Mouse (Mus musculus): ENCODE measurements around the gene Dnajc7. TPM values are rescaled to one million over a fixed set of nuclear protein-coding genes. Genes with fewer than 3 reads are reported as not detected.

The Dnajc7 gene
- polyA plus RNA-seq, 1 experiment = 177 TPM

DNA sequence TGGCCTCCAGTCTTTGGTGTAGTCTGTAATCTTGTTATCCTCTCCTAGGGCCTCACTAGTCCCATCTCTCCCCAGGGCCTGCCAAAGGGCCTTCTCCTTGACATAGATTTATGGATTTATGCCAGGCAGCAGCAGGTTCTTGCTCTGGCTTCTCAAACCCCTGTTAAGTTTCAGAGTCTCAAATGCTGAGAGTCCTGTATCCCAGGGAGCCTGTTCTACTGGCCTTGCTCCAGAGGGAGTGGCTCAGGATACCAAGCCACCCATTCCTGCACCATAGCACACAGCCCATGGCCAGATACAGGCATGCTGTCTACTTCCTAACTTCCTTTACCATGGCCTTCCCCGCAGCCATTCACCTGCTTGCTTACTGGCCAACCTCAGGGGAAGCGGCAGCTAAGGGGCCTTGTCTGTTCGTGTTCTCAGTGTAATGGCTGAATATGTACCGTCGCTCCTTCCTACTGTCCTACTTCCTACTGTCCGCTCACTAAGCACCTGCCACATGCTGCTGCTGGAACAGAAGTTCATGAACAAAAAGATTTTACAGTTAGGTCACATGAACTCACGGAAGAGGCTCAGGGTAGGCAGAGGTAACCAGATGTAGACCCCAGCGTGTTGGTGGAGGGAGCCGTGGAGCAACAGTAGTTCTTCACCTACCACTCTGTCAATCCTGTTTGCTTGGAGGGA lies 40.7 kb downstream of the Dnajc7 start:
- no peak overlapping the region for H3K27ac ChIP-seq (ENCODE audit: insufficient read depth, low read length)
- H3K27me3 ChIP-seq (ENCODE audit: control insufficient read depth, insufficient read depth, low read length) = no peaks in the 10 kb centered on the region
- TF ChIP-seq CTCF (IDR thresholded peaks at IDR 0.05; ENCODE audit: borderline replicate concordance, insufficient read depth, low read depth, low read length) (no peak), POLR2A (IDR thresholded peaks at IDR 0.05; ENCODE audit: borderline replicate concordance, insufficient read depth, low read length) (no peak)
- H3K4me3 ChIP-seq (replicated peaks; ENCODE audit: insufficient read depth, low read depth, low read length) = no peak overlapping the region
- 84% methylated on average over 9 of the region's 9 CpGs for WGBS
- peaks cover 4% of the 10 kb centered on the region; the same call in 1 of the 2 replicates for H3K4me1 ChIP-seq (ENCODE audit: control insufficient read depth, insufficient read depth, low read length)
- DNase-seq = no peak

DNA sequence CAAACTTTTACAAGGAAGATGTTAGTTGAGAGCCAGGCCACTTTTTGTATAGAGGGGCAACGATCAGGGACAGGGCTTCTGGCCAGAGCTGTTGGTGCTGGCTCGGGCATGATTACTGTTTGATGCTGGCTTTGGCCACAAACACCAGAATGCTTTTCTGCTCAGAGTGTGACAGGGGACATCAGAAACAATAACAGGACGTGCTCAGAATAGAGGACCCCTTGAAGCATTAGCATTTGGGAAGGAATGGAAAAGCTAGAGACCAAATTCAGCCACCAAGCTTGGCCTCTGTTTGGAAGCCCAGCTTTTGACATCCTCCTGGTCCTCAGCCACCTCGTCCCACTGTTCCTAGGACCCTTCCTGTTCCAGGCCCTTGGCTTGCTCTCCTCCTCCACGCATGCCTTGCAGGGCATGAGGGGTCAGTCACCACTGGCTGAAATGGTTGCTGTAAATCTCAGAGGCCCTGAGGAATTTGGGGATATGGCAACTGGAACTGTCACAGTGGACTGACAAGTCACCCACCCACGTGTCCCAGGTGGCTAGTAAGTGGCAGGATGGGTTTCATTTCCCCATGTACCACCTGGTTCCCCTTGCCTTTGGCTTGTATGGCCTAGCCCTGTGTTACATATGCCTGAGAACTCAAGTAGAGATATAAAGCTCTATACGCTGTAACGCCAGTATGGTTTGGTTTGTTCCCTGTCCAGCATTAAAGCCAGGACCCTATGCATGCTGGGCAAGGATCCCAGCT lies 41.9 kb downstream of the Dnajc7 start:
- whole genome bisulfite sequencing = 56% methylated on average over 8 of the region's 8 CpGs
- peak in 1 of 2 experiments; percentile 39 for DNase-seq
- no peak for TF ChIP-seq CTCF (IDR thresholded peaks at IDR 0.05; ENCODE audit: borderline replicate concordance, insufficient read depth, low read depth, low read length)
- no peak for TF ChIP-seq POLR2A (IDR thresholded peaks at IDR 0.05; ENCODE audit: borderline replicate concordance, insufficient read depth, low read length)

DNA sequence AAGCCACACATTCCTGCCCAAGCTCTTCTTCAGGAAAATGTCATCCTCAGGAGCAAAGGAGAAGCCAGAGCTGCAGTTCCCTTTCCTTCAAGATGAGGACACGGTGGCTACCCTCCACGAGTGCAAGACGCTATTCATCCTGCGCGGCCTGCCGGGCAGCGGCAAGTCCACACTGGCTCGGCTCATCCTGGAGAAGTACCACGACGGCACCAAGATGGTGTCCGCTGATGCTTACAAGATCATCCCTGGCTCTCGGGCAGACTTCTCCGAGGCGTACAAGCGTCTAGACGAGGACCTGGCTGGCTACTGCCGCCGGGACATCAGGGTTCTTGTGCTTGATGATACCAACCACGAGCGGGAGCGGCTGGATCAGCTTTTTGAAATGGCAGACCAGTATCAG lies 43.7 kb downstream of the Dnajc7 start:
- WGBS = 62% methylated on average over 21 of the region's 21 CpGs
- Histone ChIP-seq H3K4me1 (ENCODE audit: control insufficient read depth, insufficient read depth, low read length) (peaks cover 4% of the 10 kb centered on the region; the same call in 1 of the 2 replicates), H3K27ac (ENCODE audit: insufficient read depth, low read length) (no peak overlapping the region), H3K4me3 (replicated peaks; ENCODE audit: insufficient read depth, low read depth, low read length) (no peak overlapping the region), H3K27me3 (ENCODE audit: control insufficient read depth, insufficient read depth, low read length) (no peaks in the 10 kb centered on the region)
- TF ChIP-seq CTCF (IDR thresholded peaks at IDR 0.05; ENCODE audit: borderline replicate concordance, insufficient read depth, low read depth, low read length) = no peak
- TF ChIP-seq POLR2A (IDR thresholded peaks at IDR 0.05; ENCODE audit: borderline replicate concordance, insufficient read depth, low read length) = no peak
- DNase-seq = no peak

More for the DNA sequence above, 41.9 kb downstream of the Dnajc7 start:
- Histone ChIP-seq H3K27me3 (ENCODE audit: control insufficient read depth, insufficient read depth, low read length) (no peaks in the 10 kb centered on the region), H3K4me3 (replicated peaks; ENCODE audit: insufficient read depth, low read depth, low read length) (peak overlapping the region; percentile 29), H3K4me1 (ENCODE audit: control insufficient read depth, insufficient read depth, low read length) (peaks cover 4% of the 10 kb centered on the region; the same call in 1 of the 2 replicates), H3K27ac (ENCODE audit: insufficient read depth, low read length) (peak overlapping the region; percentile 2; the same call in 1 of the 2 replicates)

DNA sequence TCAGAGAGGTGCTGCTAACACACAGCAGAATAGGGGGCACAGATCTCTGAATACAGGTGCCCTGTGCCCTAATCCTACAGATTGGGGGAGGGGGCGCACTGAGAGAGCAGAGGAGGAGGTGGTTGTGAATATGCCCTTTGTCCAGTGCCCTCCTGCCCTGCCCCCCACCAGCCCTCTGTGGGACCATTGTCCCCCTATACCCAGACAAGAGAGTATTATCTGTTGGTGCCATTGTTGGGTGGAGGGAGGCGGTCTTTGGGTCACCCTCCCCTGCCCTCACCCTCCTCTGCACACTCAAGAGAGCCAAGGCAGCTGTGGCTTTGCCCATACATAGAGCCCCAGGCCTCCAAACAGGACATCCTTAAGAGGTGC lies 44.5 kb downstream of the Dnajc7 start:
- Histone ChIP-seq H3K27me3 (ENCODE audit: control insufficient read depth, insufficient read depth, low read length) (no peaks in the 10 kb centered on the region), H3K4me3 (replicated peaks; ENCODE audit: insufficient read depth, low read depth, low read length) (peak overlapping the region; percentile 84), H3K27ac (ENCODE audit: insufficient read depth, low read length) (peak overlapping the region; percentile 60; the same call in 1 of the 2 replicates), H3K4me1 (ENCODE audit: control insufficient read depth, insufficient read depth, low read length) (peaks cover 4% of the 10 kb centered on the region)
- no peak for TF ChIP-seq POLR2A (IDR thresholded peaks at IDR 0.05; ENCODE audit: borderline replicate concordance, insufficient read depth, low read length)
- whole genome bisulfite sequencing = 42% methylated on average over 2 of the region's 2 CpGs
- DNase-seq = peak in 1 of 2 experiments; percentile 58

DNA sequence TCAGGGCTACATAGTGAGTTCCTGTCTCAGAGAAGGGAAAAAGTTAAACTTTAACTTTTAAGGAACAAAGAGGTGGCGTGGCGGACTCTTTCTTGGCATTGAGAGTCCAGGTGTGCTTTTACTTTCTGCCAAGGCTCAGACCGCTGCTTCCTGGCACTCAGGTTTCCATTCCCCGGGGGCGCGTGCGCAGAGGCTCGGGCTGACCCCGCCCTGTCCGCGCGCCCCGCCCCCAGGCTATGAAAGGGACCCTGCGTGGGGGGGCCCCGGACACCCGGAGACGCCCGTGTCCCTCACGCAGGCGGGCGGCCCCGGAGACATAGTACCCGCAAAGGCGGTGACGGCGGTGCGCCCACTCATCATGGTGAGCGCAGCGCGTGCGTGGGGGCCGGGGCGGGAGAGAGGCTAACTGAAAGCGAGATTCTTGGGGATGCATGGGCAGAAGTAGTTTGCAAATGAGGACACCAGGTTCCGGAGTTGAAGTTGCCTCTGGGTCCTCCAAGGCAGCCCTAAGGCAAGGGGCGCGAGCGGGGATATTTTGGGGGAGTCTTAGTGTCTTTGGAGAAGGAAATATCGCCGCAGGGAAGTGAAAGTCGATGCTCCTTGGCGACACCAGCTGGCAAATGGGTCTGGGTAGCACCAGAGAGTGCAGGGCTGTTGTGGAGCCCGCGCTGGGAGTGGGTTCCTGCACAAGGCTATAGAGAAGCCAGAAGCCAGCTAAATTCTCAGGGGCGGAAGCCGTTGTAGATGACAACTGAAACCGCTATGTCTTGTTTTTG lies 45.1 kb downstream of the Dnajc7 start, which contains the start of gene Cnp:
TSS of gene Cnp (plus strand) at position 197 of the 776 bp plus-strand sequence.
- Histone ChIP-seq H3K27ac (ENCODE audit: insufficient read depth, low read length) (peak within 1 kb of the TSS; percentile 60), H3K4me3 (replicated peaks; ENCODE audit: insufficient read depth, low read depth, low read length) (peak within 1 kb of the TSS; percentile 84), H3K4me1 (ENCODE audit: control insufficient read depth, insufficient read depth, low read length) (peaks cover 4% of the 10 kb centered on the region), H3K27me3 (ENCODE audit: control insufficient read depth, insufficient read depth, low read length) (no peaks in the 10 kb centered on the region)
- 2% methylated on average over 47 of the region's 47 CpGs for WGBS
- TF ChIP-seq CTCF (IDR thresholded peaks at IDR 0.05; ENCODE audit: borderline replicate concordance, insufficient read depth, low read depth, low read length) (no peak), POLR2A (IDR thresholded peaks at IDR 0.05; ENCODE audit: borderline replicate concordance, insufficient read depth, low read length) (0 out of 2 replicates have a peak, but pooled peaks have one; percentile 36)
- peak; percentile 69 for DNase-seq

DNA sequence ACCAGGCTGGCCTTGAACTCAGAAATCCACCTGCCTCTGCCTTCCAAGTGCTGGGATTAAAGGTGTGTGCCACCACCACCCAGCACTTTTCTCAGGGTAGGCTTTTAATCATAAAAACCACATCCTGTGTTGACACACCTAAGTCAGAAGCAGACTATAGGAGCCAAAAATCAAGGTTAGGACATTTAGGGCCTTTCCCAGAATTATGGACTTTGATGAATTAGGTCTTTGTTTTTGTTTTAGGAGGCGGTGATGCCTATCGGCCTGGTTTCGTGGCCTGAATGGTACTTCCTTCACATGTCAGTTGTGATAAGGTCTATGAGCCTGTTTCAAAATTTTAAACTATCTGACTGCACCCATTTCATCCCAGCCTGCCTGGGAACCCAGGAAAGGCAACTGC lies 45.8 kb downstream of the Dnajc7 start:
- WGBS = 84% methylated on average over 3 of the region's 3 CpGs
- H3K27ac ChIP-seq (ENCODE audit: insufficient read depth, low read length) = no peak overlapping the region
- H3K27me3 ChIP-seq (ENCODE audit: control insufficient read depth, insufficient read depth, low read length) = no peaks in the 10 kb centered on the region
- no peak for DNase-seq
- peaks cover 1% of the 10 kb centered on the region for H3K4me1 ChIP-seq (ENCODE audit: control insufficient read depth, insufficient read depth, low read length)
- no peak for TF ChIP-seq CTCF (IDR thresholded peaks at IDR 0.05; ENCODE audit: borderline replicate concordance, insufficient read depth, low read depth, low read length)
- peak overlapping the region; percentile 84 for H3K4me3 ChIP-seq (replicated peaks; ENCODE audit: insufficient read depth, low read depth, low read length)

DNA sequence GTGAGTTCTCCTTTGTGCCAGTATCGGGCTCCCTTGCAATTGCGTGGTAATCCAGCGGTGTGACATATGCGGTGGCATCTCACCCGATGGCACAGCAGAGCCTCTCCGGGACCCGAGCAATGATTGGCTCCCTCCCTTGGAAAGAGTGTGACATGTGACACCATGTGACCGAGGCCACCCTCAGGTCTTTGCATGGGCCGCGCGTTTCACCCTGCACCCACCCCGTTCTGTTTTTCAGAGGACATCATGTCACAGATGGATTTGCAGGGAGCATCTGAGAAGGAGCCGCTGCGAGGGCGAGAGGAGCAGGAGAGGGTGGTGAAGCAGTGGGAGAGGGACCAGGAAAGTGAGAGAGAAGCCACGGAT lies 48.8 kb downstream of the Dnajc7 start:
- WGBS = 2% methylated on average over 16 of the region's 16 CpGs
- H3K27ac ChIP-seq (ENCODE audit: insufficient read depth, low read length) = no peak overlapping the region
- H3K4me3 ChIP-seq (replicated peaks; ENCODE audit: insufficient read depth, low read depth, low read length) = peak overlapping the region; percentile 49

More for the DNA sequence above, 48.8 kb downstream of the Dnajc7 start:
- no peaks in the 10 kb centered on the region for H3K27me3 ChIP-seq (ENCODE audit: control insufficient read depth, insufficient read depth, low read length)
- peak; percentile 47 to 56 for DNase-seq
- H3K4me1 ChIP-seq (ENCODE audit: control insufficient read depth, insufficient read depth, low read length) = no peaks in the 10 kb centered on the region; the same call in 1 of the 2 replicates
- no peak for TF ChIP-seq CTCF (IDR thresholded peaks at IDR 0.05; ENCODE audit: borderline replicate concordance, insufficient read depth, low read depth, low read length)
- TF ChIP-seq POLR2A (IDR thresholded peaks at IDR 0.05; ENCODE audit: borderline replicate concordance, insufficient read depth, low read length) = no peak

Measured in cerebellum, adult 2 months (tissue).